Mouse (Mus musculus): ENCODE results near the gene Med27.

- no peak for TF ChIP-seq CTCF (IDR thresholded peaks at IDR 0.05; ENCODE audit: borderline replicate concordance, control insufficient read depth, extremely low read depth, insufficient read depth, low read length, poor library complexity)
- no peak for TF ChIP-seq POLR2A (IDR thresholded peaks at IDR 0.05; ENCODE audit: control insufficient read depth, extremely low read depth, insufficient read depth, low read length, poor library complexity)
Measured at GRCm38 (mm10) chr2:29553945-29554634, 207.5 kb downstream of the Med27 start.
